8 mouse cellular contexts compared by ENCODE assay signal in genomic region chr10:125965968-125966480, GRCm38 (mm10). TPM values are rescaled to one million over a fixed set of nuclear protein-coding genes. Genes with fewer than 3 reads are reported as not detected.
DNase-seq lines count a peak whose midpoint lies in the region; ATAC-seq and TF ChIP-seq lines count a peak whose summit lies in the region.

Gene Lrig3 (plus strand): TSS chr10:125966168.

- no peak for TF ChIP-seq CTCF in gastrocnemius, adult 2 months (IDR thresholded peaks at IDR 0.05)

- H3K4me3 ChIP-seq in gastrocnemius, adult 2 months, result peak within 1 kb of the TSS; percentile 90
- peak within 1 kb of the TSS; percentile 85 for H3K4me3 ChIP-seq in hindbrain, embryonic 14.5 days (replicated peaks; ENCODE audit: low read length)

- H3K36me3 ChIP-seq in hindbrain, embryonic 14.5 days (replicated peaks; ENCODE audit: control insufficient read depth, insufficient read depth), result no peaks in the 10 kb centered on the region

- intact Hi-C loops in gastrocnemius, adult 2 months (cut with DNase I), result loop anchor here (5.0 kb wide), 1 partner anchor 36 kb away; no protein-coding TSS in a partner anchor

- H3K27me3 ChIP-seq in hindbrain, embryonic 14.5 days (ENCODE audit: control insufficient read depth, insufficient read depth, low read length), result 0 out of 2 replicates have a peak, but pooled peaks cover 4% of the 10 kb centered on the region

- H3K9ac ChIP-seq in hindbrain, embryonic 14.5 days, result peak within 1 kb of the TSS; percentile 75

- H3K27ac ChIP-seq in gastrocnemius, adult 2 months, result peak within 1 kb of the TSS; percentile 97
- H3K27ac ChIP-seq in hindbrain, embryonic 14.5 days, result peak within 1 kb of the TSS; percentile 40

- under 1% methylated on average over 58 of the region's 62 CpGs for WGBS in hindbrain, embryonic 14.5 days

- H3K4me2 ChIP-seq in hindbrain, embryonic 14.5 days (replicated peaks), result peak within 1 kb of the TSS; percentile 99

- peaks cover 17% of the 10 kb centered on the region for H3K4me1 ChIP-seq in hindbrain, embryonic 14.5 days (replicated peaks; ENCODE audit: control insufficient read depth, insufficient read depth, low read length)

- DNase-seq in adrenal gland, adult 18-20 months (ENCODE audit: low spot score in 2 of 2), result peak; percentile 77 to 82
- peak; percentile 38 to 75 for DNase-seq in cerebellum, postnatal 4 days (ENCODE audit: low spot score in 2 of 2)
- DNase-seq in gastrocnemius, adult 2 months, result peak; percentile 94
- peak; percentile 82 for DNase-seq in hindbrain, embryonic 14.5 days (ENCODE audit: low spot score)
- DNase-seq in left cerebral cortex, adult 11 months (ENCODE audit: low spot score), result peak; percentile 53
- DNase-seq in lung, postnatal 14 days, result peak; percentile 85
- DNase-seq in retina, postnatal 1 day, result peak; percentile 85
- DNase-seq in urinary bladder, postnatal 25 days (ENCODE audit: low spot score), result peak; percentile 69

- no peaks in the 10 kb centered on the region for H3K9me3 ChIP-seq in hindbrain, embryonic 14.5 days (ENCODE audit: control insufficient read depth, low read length)

- ATAC-seq in hindbrain, embryonic 14.5 days (ENCODE audit: low FRiP score), result peak; percentile 90

RNA-seq across cellular contexts. Expression of gene Lrig3, which starts in this region (rescaled TPM):
- total RNA-seq in adrenal gland, adult 18-20 months (2021), result 1 to 10 TPM; 4.5 to 4.7 TPM
- total RNA-seq in gastrocnemius, adult 2 months (2021), result 1 to 10 TPM; 4.0 to 4.5 TPM
- 3.9 and 4.4 TPM in 2 replicates for polyA plus RNA-seq in hindbrain, embryonic 14.5 days (2014; fragmentation: Nextera tagmentation; extraction: Ambion mirVana)

Comparison
In these comparisons a context has a peak if more than half of its experiments do, and no peak if none do; other contexts are left out.
1. Peak in every context shown above with its lines: DNase-seq, ATAC-seq, H3K4me3 ChIP-seq and H3K27ac ChIP-seq.